Mouse (Mus musculus) myocyte (in vitro differentiated cells): ENCODE results near the gene Rsf1.

Experiments used
- E2F4 ChIP-seq: IDR thresholded peaks from one replicate; pipeline ENCODE4 v1.6.1; 2011; ENCODE audit warnings: mild to moderate bottlenecking, control low read depth, moderate library complexity; ENCODE audit not compliant: insufficient read depth
- MAX ChIP-seq: IDR thresholded peaks from one replicate; pipeline ENCODE4 v1.6.1; 2011; ENCODE audit warnings: low read depth, mild to moderate bottlenecking, control low read depth
- POLR2A ChIP-seq: IDR thresholded peaks from one replicate; pipeline ENCODE4 v1.6.1; 2011; ENCODE audit warnings: low read depth, mild to moderate bottlenecking, control low read depth, moderate library complexity; ENCODE audit not compliant: insufficient read length
- POLR2AphosphoS2 ChIP-seq: IDR thresholded peaks from one replicate; pipeline ENCODE4 v1.6.1; 2011; ENCODE audit warnings: low read depth, control low read depth; ENCODE audit not compliant: insufficient read length
- REST ChIP-seq: IDR thresholded peaks from one replicate; pipeline ENCODE4 v1.6.1; 2011; ENCODE audit warnings: mild to moderate bottlenecking, control low read depth, moderate library complexity; ENCODE audit not compliant: insufficient read depth, insufficient read length
- SRF ChIP-seq: IDR thresholded peaks from one replicate; pipeline ENCODE4 v1.6.1; 2011; ENCODE audit warnings: low read depth; ENCODE audit not compliant: control insufficient read depth, insufficient read length
- TCF12 ChIP-seq: IDR thresholded peaks from one replicate; pipeline ENCODE4 v1.6.1; 2011; ENCODE audit warnings: mild to moderate bottlenecking, control low read depth; ENCODE audit not compliant: poor library complexity, insufficient read depth, severe bottlenecking
- TCF3 ChIP-seq: IDR thresholded peaks from one replicate; pipeline ENCODE4 v1.6.1; 2011; ENCODE audit warnings: low read depth, control low read depth; ENCODE audit not compliant: insufficient read length
- USF1 ChIP-seq: IDR thresholded peaks from one replicate; pipeline ENCODE4 v1.6.1; 2011; ENCODE audit warnings: low read depth, mild to moderate bottlenecking, control low read depth, moderate library complexity

GRCm38 (mm10) chr7:97623402-97623801, 43.7 kb downstream of the Rsf1 start:
- TF ChIP-seq POLR2A, result no peak
- TF ChIP-seq MAX, result no peak
- TF ChIP-seq REST, result no peak
- TF ChIP-seq SRF, result no peak
- TF ChIP-seq E2F4, result no peak
- TF ChIP-seq USF1, result no peak
- no peak for TF ChIP-seq TCF12
- no peak for TF ChIP-seq POLR2AphosphoS2
- TF ChIP-seq TCF3, result no peak
